Mouse (Mus musculus): Measurements from ENCODE around the gene Snrpf. TPM values are rescaled to one million over a fixed set of nuclear protein-coding genes. Genes with fewer than 3 reads are reported as not detected.

The Snrpf gene
- polyA plus RNA-seq, 1 experiment from 2014 or later, result 111 TPM

DNA sequence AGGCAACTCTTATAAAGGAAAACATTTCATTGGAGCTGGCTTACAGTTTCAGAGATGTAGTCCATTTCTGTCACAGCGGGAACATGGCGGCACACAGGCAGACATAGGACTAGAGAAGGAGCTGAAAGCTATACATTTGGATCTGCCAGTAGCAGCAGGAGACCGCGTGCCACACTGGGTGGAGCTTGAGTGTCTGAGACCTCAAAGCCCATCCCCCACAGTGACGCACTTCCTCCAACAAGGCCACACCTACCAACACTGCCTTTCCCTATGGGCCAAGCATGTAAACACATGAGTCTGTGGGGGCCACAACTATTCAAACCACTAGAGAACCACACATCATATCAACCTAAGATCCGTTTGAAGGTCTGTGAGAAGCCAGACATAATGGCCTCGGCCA lies 19.7 kb upstream of the Snrpf start:
- no peak overlapping the region for H3K4me3 ChIP-seq
- ATAC-seq (ENCODE audit: low FRiP score, low read depth), result no peak
- H3K27me3 ChIP-seq (replicated peaks), result no peaks in the 10 kb centered on the region
- no peaks in the 10 kb centered on the region for H3K9me3 ChIP-seq
- H3K4me1 ChIP-seq, result no peaks in the 10 kb centered on the region
- 88% methylated on average over 7 of the region's 7 CpGs for WGBS
- no peaks in the 10 kb centered on the region for H3K36me3 ChIP-seq
- H3K4me2 ChIP-seq (replicated peaks), result no peak overlapping the region
- H3K27ac ChIP-seq, result no peak overlapping the region
- H3K9ac ChIP-seq, result no peak overlapping the region

DNA sequence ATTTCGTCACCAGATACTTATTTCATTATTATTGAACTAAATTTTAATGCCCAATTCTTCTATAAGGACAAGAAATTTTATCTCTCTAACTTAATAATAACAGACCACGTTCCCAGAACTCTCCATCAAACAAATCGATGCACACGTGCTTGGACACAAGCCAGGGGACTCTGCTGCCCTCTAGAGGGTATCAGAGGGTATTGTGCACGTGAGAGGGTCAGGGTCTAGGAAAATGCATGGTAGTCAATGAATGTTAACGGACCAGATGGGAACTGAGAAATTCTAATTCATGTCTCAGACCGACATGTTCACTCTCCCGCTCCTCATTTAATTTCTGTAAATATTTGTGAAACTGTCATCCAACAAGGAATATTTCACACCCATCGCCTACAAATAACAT lies 18.5 kb upstream of the Snrpf start:
- Histone ChIP-seq H3K4me3 (no peak overlapping the region), H3K27me3 (replicated peaks) (no peaks in the 10 kb centered on the region), H3K9ac (no peak overlapping the region), H3K36me3 (no peaks in the 10 kb centered on the region), H3K4me2 (replicated peaks) (no peak overlapping the region), H3K9me3 (no peaks in the 10 kb centered on the region), H3K4me1 (no peaks in the 10 kb centered on the region), H3K27ac (no peak overlapping the region)
- ATAC-seq (ENCODE audit: low FRiP score, low read depth), result no peak
- WGBS, result 62% methylated on average over 9 of the region's 9 CpGs

DNA sequence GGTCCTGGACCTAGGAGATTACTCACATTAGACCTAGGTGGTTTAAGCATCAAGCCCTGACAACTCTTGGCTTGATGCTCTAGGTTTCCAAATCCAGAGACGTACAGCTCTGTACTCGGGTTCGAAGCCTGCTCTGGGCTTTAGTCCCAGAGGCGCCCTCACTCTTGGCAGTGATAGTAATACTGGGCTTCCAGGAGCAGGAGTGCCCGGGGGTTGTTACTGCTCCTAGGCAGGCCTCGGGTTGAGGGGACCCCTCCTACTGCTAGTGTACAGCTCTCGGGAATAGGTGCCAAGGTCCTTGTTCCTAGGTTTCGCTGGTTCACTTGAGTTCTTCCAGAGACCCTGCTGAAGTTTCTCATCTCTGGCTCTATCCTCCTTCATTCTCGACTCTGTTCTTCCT lies 16.8 kb upstream of the Snrpf start:
- WGBS, result 92% methylated on average over 9 of the region's 9 CpGs
- Histone ChIP-seq H3K4me2 (replicated peaks) (no peak overlapping the region), H3K36me3 (no peaks in the 10 kb centered on the region), H3K4me1 (no peaks in the 10 kb centered on the region), H3K9ac (no peak overlapping the region), H3K9me3 (no peaks in the 10 kb centered on the region), H3K27ac (no peak overlapping the region), H3K4me3 (no peak overlapping the region), H3K27me3 (replicated peaks) (no peaks in the 10 kb centered on the region)
- no peak for ATAC-seq (ENCODE audit: low FRiP score, low read depth)

DNA sequence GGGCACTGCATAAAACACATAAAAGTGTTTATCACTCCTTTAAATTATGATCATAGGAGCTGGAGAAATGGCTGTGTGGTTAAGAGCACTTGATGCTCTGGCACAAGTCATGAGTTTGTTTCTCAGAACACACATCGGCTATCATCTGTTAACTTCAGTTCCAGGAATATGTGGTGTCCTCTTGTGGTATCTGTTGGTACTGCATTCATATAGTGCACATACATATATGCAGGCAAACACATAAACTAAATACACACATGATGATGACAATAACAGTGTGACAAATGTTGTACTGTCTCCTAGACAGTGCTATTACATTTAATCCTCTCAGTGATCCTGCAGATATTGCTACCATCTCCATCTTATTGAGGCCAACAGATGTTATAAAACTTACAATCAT lies 13.8 kb upstream of the Snrpf start:
- Histone ChIP-seq H3K4me2 (replicated peaks) (no peak overlapping the region), H3K27ac (no peak overlapping the region), H3K4me1 (no peaks in the 10 kb centered on the region), H3K9ac (no peak overlapping the region), H3K36me3 (no peaks in the 10 kb centered on the region), H3K27me3 (replicated peaks) (no peaks in the 10 kb centered on the region), H3K9me3 (no peaks in the 10 kb centered on the region), H3K4me3 (no peak overlapping the region)
- no peak for ATAC-seq (ENCODE audit: low FRiP score, low read depth)
- 98% methylated on average over 1 of the region's 1 CpGs for WGBS

DNA sequence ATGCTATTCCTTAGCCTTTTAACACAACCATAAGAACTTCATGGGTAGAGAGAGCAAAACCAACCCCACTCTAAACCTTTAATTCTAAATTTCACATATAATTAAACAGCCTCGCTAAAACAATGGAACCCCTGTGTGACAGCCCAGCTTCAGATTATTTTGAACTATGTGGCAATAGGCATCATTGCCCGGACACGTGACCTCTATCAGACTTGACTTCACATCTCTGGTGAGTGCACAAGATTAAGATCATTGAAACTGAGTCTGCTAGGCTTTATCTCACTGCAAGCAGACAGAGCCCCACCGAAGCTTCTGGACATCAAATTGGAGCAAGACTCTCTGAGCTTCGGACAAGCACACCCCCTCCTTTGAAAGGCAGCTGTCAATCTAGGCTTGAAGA lies 12.8 kb upstream of the Snrpf start:
- no peak overlapping the region for H3K4me2 ChIP-seq (replicated peaks)
- H3K4me1 ChIP-seq, result no peaks in the 10 kb centered on the region
- no peak for ATAC-seq (ENCODE audit: low FRiP score, low read depth)
- H3K27ac ChIP-seq, result no peak overlapping the region
- no peaks in the 10 kb centered on the region for H3K9me3 ChIP-seq
- WGBS, result 89% methylated on average over 5 of the region's 5 CpGs
- H3K9ac ChIP-seq, result no peak overlapping the region
- no peaks in the 10 kb centered on the region for H3K27me3 ChIP-seq (replicated peaks)
- no peak overlapping the region for H3K4me3 ChIP-seq
- no peaks in the 10 kb centered on the region for H3K36me3 ChIP-seq

DNA sequence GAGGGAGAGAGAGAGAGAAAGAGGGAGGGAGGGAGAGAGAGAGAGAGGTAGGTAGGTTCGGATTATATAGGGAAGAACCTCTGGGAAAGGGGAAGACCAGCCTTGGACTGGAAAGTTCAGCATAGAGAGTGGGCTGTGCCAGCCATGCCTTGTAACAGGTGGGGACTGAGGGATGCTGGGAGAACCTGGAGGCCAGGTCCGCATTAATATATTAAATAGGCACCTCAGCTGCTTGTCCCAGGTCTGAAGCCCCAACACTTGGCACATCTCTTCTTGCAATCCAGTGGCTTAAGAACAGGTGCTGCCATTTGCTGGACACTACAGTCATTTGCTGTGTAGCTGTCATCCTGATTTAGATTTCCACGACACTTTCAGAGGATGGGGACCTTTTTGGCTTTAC lies 7.1 kb upstream of the Snrpf start:
- no peak for ATAC-seq (ENCODE audit: low FRiP score, low read depth)
- Histone ChIP-seq H3K9me3 (no peaks in the 10 kb centered on the region), H3K4me2 (replicated peaks) (no peak overlapping the region), H3K27me3 (replicated peaks) (no peaks in the 10 kb centered on the region), H3K4me3 (no peak overlapping the region), H3K27ac (no peak overlapping the region), H3K36me3 (no peaks in the 10 kb centered on the region), H3K4me1 (no peaks in the 10 kb centered on the region), H3K9ac (no peak overlapping the region)
- 84% methylated on average over 3 of the region's 3 CpGs for WGBS

DNA sequence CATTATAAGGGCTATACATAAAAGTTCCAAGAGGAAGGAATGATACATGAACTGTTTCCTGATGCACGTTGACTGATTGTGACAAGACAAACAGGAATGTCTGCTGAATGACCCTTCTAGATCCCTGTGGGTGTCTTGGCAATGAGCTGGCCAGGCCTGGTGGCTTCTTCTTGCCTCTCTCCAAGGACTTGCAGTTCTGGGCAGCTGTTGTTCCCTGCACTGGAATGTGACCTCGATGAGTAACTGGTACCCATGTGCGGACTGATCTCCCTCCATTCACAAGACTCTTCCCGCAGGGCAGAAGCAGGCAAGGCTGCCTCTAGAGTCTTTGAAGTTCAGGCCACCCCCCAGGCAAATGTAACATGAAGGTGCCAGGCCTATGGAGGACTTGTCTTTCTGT lies 6.3 kb upstream of the Snrpf start:
- Histone ChIP-seq H3K4me2 (replicated peaks) (no peak overlapping the region), H3K4me3 (no peak overlapping the region), H3K4me1 (no peaks in the 10 kb centered on the region), H3K9me3 (no peaks in the 10 kb centered on the region), H3K27ac (no peak overlapping the region), H3K36me3 (no peaks in the 10 kb centered on the region), H3K9ac (no peak overlapping the region), H3K27me3 (replicated peaks) (no peaks in the 10 kb centered on the region)
- 68% methylated on average over 4 of the region's 4 CpGs for WGBS
- no peak for ATAC-seq (ENCODE audit: low FRiP score, low read depth)

DNA sequence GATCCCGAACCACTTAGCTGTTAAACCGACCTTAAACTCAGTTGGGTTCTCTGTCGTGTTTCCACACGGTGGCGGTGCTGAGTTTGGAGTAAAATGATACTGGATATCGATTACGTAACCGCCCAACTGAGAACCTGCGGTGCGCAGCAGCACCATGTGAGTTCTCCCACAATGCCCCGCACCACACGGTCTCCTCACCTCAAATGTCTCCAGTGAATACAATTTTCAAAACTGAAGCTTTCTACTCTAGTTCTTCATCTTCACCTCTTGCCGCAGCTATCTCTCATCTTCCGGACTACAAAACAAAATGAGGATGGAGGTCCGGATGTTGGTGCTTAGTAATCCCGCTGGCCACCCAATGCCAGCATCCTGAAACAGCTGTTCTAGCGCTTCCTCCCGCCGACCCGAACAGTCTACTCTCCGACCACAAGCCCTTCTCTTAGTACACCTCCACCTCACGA lies 4.5 kb upstream of the Snrpf start:
- Histone ChIP-seq H3K27ac (no peak overlapping the region), H3K4me3 (peak overlapping the region; percentile 34), H3K9me3 (no peaks in the 10 kb centered on the region), H3K9ac (peak overlapping the region; percentile 45), H3K36me3 (no peaks in the 10 kb centered on the region), H3K4me2 (replicated peaks) (peak overlapping the region; percentile 68), H3K4me1 (0 out of 2 replicates have a peak, but pooled peaks cover 3% of the 10 kb centered on the region), H3K27me3 (replicated peaks) (no peaks in the 10 kb centered on the region)
- ATAC-seq (ENCODE audit: low FRiP score, low read depth), result peak; percentile 48
- WGBS, result 2% methylated on average over 22 of the region's 22 CpGs

DNA sequence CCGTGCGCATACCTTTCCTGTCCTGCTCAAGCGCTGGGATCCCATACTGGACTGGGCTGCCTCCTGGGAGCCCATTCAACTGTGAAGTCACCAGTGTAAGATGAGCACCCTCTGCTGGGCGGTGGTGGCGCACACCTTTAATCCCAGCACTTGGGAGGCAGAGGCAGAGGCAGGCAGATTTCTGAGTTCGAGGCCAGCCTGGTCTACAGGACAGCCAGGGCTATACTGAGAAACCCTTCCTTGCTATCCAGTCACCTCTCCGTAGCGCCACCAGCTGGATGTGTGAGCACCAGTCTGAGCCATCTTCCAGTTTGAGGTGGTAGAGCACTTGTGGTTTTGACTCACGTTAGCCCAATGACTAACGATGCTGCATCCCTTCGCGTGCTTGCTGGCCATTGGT lies 3.0 kb upstream of the Snrpf start:
- no peak for ATAC-seq (ENCODE audit: low FRiP score, low read depth)

DNA sequence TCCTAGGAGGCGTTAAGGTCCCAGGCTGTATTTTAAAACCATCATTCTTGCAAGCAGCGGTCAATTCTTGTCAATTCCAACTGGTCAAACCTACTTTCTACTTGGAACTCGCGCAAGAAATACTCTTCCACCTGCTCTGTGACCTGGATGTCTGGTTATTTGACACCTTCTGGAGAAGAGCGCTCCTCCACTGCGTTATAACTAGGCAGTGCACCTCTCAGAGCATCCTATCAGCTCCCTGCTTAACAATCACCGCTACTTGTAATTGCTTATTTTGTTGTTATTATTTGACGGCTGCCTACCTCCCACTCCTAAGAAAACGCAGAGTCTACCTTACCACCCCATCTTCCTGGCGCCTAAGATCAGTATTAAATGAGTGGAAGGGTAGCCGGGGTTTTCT lies 710 bp downstream of the Snrpf start:
- peak overlapping the region; percentile 84 for H3K9ac ChIP-seq
- peak; percentile 18; the same call in 1 of the 2 replicates for ATAC-seq (ENCODE audit: low FRiP score, low read depth)
- H3K4me1 ChIP-seq, result peaks cover 14% of the 10 kb centered on the region
- WGBS, result 1% methylated on average over 11 of the region's 11 CpGs
- H3K4me3 ChIP-seq, result peak overlapping the region; percentile 70
- no peaks in the 10 kb centered on the region for H3K9me3 ChIP-seq
- no peaks in the 10 kb centered on the region for H3K27me3 ChIP-seq (replicated peaks)
- no peak overlapping the region for H3K27ac ChIP-seq
- peak overlapping the region; percentile 91 for H3K4me2 ChIP-seq (replicated peaks)
- H3K36me3 ChIP-seq, result peaks cover 19% of the 10 kb centered on the region

More for the DNA sequence above, 3.0 kb upstream of the Snrpf start:
- H3K27me3 ChIP-seq (replicated peaks), result no peaks in the 10 kb centered on the region
- no peak overlapping the region for H3K9ac ChIP-seq
- WGBS, result 59% methylated on average over 12 of the region's 12 CpGs
- H3K36me3 ChIP-seq, result no peaks in the 10 kb centered on the region
- H3K9me3 ChIP-seq, result no peaks in the 10 kb centered on the region
- no peak overlapping the region for H3K27ac ChIP-seq
- no peak overlapping the region for H3K4me2 ChIP-seq (replicated peaks)
- H3K4me1 ChIP-seq, result peaks cover 14% of the 10 kb centered on the region
- no peak overlapping the region for H3K4me3 ChIP-seq

DNA sequence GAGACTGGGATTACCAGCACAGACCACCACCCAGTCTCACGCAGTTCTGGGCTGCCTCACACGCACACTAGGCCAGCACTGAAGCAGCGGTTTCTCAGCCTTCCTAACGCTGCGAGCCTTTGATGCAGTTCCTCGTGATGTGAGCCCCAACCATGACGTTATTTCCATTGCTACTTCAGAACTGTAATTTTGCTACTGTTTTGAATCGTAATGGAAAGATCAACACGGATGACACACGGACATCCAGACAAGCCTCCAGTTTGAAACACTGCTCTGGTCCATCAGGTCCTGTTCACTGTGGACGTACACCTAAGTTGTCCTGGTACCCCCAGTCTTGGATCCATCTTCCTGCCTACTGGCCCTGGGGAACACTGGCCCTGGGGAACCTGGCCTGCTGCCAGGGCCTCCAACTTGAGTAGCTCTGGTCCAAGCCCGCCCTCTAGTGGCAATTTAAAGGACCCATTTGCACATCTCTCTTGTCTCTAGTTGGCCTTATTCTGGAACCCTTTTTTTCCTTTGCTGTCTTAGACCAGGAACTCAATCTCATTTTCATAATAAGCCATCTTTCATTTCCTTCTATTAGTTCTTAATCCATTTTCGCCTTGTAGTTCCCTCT lies 12.1 kb downstream of the Snrpf start:
- Histone ChIP-seq H3K9me3 (no peaks in the 10 kb centered on the region), H3K27me3 (replicated peaks) (no peaks in the 10 kb centered on the region), H3K4me2 (replicated peaks) (no peak overlapping the region), H3K4me3 (no peak overlapping the region), H3K4me1 (no peaks in the 10 kb centered on the region), H3K9ac (no peak overlapping the region), H3K36me3 (peaks cover 8% of the 10 kb centered on the region), H3K27ac (no peak overlapping the region)
- WGBS, result 71% methylated on average over 13 of the region's 13 CpGs
- ATAC-seq (ENCODE audit: low FRiP score, low read depth), result no peak; the same call in 1 of the 2 replicates

DNA sequence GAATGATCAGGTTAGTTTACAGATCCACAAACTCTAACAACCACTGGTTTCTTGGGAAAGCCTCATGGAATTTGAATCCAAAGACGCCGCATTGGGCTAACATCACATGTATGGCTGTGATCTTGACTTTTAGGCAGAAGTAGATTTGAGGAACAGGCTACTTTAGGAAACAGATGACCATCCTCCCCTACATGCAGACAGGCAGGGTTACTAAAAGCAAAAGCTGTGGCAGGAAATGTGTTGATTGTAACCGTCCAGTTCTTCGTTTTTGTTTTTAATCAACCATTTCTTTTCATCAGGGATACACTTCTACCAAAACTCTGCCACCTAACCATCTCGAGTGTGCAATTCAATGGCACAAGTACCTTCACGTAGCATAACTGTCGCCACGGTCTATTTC lies 13.5 kb downstream of the Snrpf start:
- no peak for ATAC-seq (ENCODE audit: low FRiP score, low read depth)

DNA sequence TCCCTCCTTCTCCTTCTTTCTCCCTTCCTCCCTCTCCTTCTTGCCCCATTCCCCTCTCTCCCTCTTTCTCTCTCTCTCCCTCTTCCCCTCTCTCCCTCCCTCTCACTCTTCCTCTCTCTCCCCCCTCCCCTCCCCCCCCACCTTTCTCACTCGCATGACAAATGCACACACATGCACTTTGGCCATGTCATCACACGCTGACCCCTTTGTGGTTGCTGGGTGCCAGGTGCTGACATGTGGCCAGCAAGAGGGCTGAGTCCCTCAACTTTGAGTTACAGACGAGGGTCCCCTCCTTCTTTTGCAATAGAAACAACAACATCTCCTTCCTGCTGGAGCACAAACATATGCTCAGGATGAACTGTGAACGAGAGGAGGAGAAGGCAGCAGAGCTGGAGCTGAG lies 14.5 kb downstream of the Snrpf start:
- no peak overlapping the region for H3K4me3 ChIP-seq

More for the DNA sequence above, 13.5 kb downstream of the Snrpf start:
- H3K27ac ChIP-seq, result no peak overlapping the region
- H3K4me2 ChIP-seq (replicated peaks), result no peak overlapping the region
- H3K9me3 ChIP-seq, result no peaks in the 10 kb centered on the region
- no peak overlapping the region for H3K4me3 ChIP-seq
- no peaks in the 10 kb centered on the region for H3K27me3 ChIP-seq (replicated peaks)
- 94% methylated on average over 8 of the region's 8 CpGs for WGBS
- H3K4me1 ChIP-seq, result no peaks in the 10 kb centered on the region
- H3K9ac ChIP-seq, result no peak overlapping the region
- H3K36me3 ChIP-seq, result no peaks in the 10 kb centered on the region

More for the DNA sequence above, 14.5 kb downstream of the Snrpf start:
- Histone ChIP-seq H3K36me3 (no peaks in the 10 kb centered on the region), H3K27ac (no peak overlapping the region), H3K4me2 (replicated peaks) (no peak overlapping the region), H3K27me3 (replicated peaks) (no peaks in the 10 kb centered on the region), H3K9ac (no peak overlapping the region), H3K9me3 (no peaks in the 10 kb centered on the region), H3K4me1 (no peaks in the 10 kb centered on the region)
- WGBS, result 65% methylated on average over 4 of the region's 4 CpGs
- ATAC-seq (ENCODE audit: low FRiP score, low read depth), result no peak
